Mouse (Mus musculus) thymus, adult 2 months (tissue): ENCODE data around the gene Mgp. TPM values are rescaled to one million over a fixed set of nuclear protein-coding genes. Genes with fewer than 3 reads are reported as not detected.

Experiments used
- DNase-seq: peaks from one replicate; pipeline ENCODE4 v3.0.0; 2021
- H3K27ac ChIP-seq: fragments of 200-500 bp; 2 replicates; pipeline ENCODE4 v1.5.1; 2012; ENCODE audit warnings: low read length, control low read depth; ENCODE audit not compliant: control insufficient read depth, insufficient read depth
- H3K27me3 ChIP-seq: fragments of 200-500 bp; 2 replicates; pipeline ENCODE4 v1.6.1; 2012; ENCODE audit warnings: mild to moderate bottlenecking, low read length, moderate library complexity, mixed read lengths; ENCODE audit not compliant: control insufficient read depth, insufficient read depth
- H3K36me3 ChIP-seq: fragments of 200-500 bp; 2 replicates; pipeline ENCODE4 v1.6.1; 2012; ENCODE audit warnings: mild to moderate bottlenecking, low read length, moderate library complexity; ENCODE audit not compliant: control insufficient read depth, insufficient read depth
- H3K4me1 ChIP-seq: fragments of 200-500 bp; replicated peaks from 2 replicates; pipeline ENCODE4 v1.6.1; 2012; ENCODE audit warnings: low read length; ENCODE audit not compliant: control insufficient read depth, insufficient read depth
- H3K4me3 ChIP-seq: fragments of 200-500 bp; 2 replicates; pipeline ENCODE4 v1.5.1; 2012; ENCODE audit warnings: mild to moderate bottlenecking, low read length, control low read depth, moderate library complexity; ENCODE audit not compliant: control insufficient read depth, insufficient read depth
- CTCF ChIP-seq: fragments of 200-500 bp; IDR thresholded peaks from 2 replicates; pipeline ENCODE4 v1.5.1; 2012; ENCODE audit warnings: mild to moderate bottlenecking, control low read depth, low read length, moderate library complexity, borderline replicate concordance; ENCODE audit not compliant: control insufficient read depth, poor library complexity, insufficient read depth; ENCODE audit errors: extremely low read depth
- POLR2A ChIP-seq: fragments of 200-500 bp; IDR thresholded peaks from 2 replicates; pipeline ENCODE4 v1.6.1; 2012; ENCODE audit warnings: mild to moderate bottlenecking, low read length, control low read depth, moderate library complexity; ENCODE audit not compliant: control insufficient read depth, poor library complexity, insufficient read depth; ENCODE audit errors: extremely low read depth
- WGBS: fragments of 180-500 bp; shearing (Covaris S2); methylation state at CpG from one replicate; pipeline ENCODE4 v1.1.7; 2018; 5-methylcytosine and 5-hydroxymethylcytosine counted together
- polyA plus RNA-seq: library from polyadenylated mRNA; depleted of rRNA; stranded (reverse); fragments of >200 nt; gene quantifications from 2 replicates; pipeline ENCODE4 v1.2.3, GENCODE M21; 2012

Mgp gene
- polyA plus RNA-seq, 1 experiment = 274 TPM

GRCm38 (mm10) chr6:136848399-136848798, 27.2 kb downstream of the Mgp start:
- 96% methylated on average over 8 of the region's 8 CpGs for WGBS
- no peak for DNase-seq
- Histone ChIP-seq H3K27me3 (no peaks in the 10 kb centered on the region), H3K4me3 (no peak overlapping the region), H3K4me1 (peaks cover 24% of the 10 kb centered on the region), H3K27ac (no peak overlapping the region), H3K36me3 (no peaks in the 10 kb centered on the region)
- no peak for TF ChIP-seq POLR2A
- TF ChIP-seq CTCF = no peak

DNA sequence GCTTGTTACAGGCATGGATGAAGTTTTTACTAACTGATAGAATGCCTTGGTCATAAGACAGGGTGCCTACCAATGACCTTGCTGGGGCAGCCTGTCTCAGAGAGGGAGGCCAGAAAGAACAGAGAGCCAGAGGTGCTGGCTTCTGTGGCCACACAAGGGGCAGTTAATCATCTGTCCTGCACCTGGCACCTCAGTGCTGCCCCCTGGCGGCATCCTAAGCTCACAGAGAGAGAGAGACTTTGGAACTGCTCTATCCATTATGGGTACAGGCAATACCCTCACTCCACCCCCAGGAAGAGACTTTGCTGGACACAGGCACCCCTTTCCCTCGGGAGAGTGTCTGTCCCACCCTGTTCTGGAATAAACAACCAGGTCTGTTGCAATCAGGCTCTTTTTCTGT, 27.8 kb downstream of the Mgp start:
- no peaks in the 10 kb centered on the region for H3K27me3 ChIP-seq
- TF ChIP-seq POLR2A (no peak), CTCF (peak; percentile 84; the same call in 1 of the 2 replicates)
- H3K27ac ChIP-seq = no peak overlapping the region
- H3K4me1 ChIP-seq = peaks cover 22% of the 10 kb centered on the region
- DNase-seq = peak; percentile 63
- 39% methylated on average over 2 of the region's 2 CpGs for WGBS
- no peak overlapping the region for H3K4me3 ChIP-seq
- no peaks in the 10 kb centered on the region for H3K36me3 ChIP-seq

GRCm38 (mm10) chr6:136847267-136847666, 28.4 kb downstream of the Mgp start:
- H3K36me3 ChIP-seq = no peaks in the 10 kb centered on the region
- no peak overlapping the region for H3K27ac ChIP-seq
- TF ChIP-seq POLR2A (no peak), CTCF (no peak)
- DNase-seq = no peak
- H3K27me3 ChIP-seq = no peaks in the 10 kb centered on the region
- 98% methylated on average over 3 of the region's 3 CpGs for WGBS
- H3K4me1 ChIP-seq = peaks cover 17% of the 10 kb centered on the region
- no peak overlapping the region for H3K4me3 ChIP-seq

DNA sequence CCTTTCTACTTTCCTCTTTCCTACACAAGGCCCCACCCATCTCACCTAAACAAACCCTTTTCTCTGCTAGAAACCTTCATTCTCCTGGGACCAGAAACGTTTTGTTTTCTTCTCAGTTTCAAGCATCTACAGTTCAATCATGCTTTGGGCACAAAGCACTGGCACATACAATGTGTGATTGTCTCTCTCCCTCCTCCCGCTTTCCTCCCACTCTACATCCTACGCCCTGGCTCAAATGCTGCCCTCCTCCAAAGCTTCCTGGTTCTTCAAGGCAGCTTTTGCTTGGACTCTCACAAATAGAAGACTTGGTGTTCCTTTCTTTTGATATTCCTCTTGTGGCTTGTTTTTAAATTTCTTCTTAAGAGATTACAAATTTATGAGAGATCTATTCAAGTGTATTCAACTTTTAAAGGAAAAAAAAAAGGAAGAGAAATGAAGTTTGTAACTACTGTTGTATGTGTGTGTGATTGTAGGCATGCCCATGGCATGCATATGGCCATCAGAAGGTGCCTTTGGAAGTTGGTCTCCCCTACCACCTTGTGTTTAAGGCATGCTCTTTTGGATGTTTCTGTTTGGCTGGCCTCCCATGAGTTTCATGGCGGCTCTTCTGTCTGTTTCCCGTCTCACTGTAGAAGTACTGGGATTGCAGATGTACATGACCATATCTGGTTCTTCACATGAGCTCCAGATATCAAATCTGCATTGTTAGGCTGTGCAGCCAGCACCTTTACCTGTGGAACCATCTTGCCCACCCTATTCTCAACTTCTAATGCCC, 29.7 kb downstream of the Mgp start:
- no peak for TF ChIP-seq CTCF
- TF ChIP-seq POLR2A = no peak
- Histone ChIP-seq H3K4me1 (peaks cover 11% of the 10 kb centered on the region), H3K27me3 (no peaks in the 10 kb centered on the region), H3K36me3 (no peaks in the 10 kb centered on the region), H3K4me3 (no peak overlapping the region), H3K27ac (no peak overlapping the region)
- WGBS = 93% methylated on average over 5 of the region's 5 CpGs
- DNase-seq = no peak

DNA sequence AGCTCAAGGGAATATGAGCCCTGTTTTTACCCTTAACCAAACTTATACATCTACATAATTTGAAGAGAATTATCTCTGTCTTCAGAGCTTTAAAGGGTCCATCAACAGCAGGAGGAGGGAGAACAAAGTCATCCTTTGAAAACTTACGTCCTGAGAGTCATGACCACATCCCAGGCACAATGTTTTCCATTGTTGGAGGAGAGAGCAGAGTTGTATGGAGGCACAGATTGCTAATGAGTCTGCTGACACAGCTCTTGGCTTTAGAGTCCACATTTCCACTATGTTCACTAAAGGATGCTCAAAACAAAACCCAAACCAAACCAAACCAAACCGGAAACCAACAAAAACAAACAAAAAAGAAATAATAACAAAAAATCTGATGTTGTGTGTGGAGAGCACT, 30.7 kb downstream of the Mgp start:
- no peak for DNase-seq
- Histone ChIP-seq H3K4me3 (no peak overlapping the region), H3K4me1 (peaks cover 5% of the 10 kb centered on the region), H3K27ac (no peak overlapping the region), H3K27me3 (no peaks in the 10 kb centered on the region), H3K36me3 (no peaks in the 10 kb centered on the region)
- TF ChIP-seq CTCF = no peak
- TF ChIP-seq POLR2A = no peak
- WGBS = 96% methylated on average over 2 of the region's 2 CpGs

DNA sequence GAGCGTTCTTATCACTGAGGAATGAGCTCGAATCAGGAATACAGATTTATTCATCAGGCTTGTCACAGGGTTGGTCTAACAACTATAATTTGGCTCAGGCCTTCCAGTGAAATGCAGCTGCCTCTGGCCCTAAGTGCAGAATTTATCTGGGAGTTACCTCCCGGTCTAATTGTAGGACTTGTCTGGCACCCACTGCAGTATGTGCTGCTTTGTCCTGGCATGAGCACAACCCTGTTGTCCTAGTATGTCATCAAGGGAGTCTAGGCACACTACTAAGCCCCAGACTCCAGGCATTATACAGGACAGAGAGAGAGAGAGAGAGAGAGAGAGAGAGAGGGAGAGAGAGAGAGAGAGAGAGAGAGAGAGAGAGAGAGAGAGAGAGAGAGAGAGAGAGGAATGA, 38.3 kb downstream of the Mgp start:
- WGBS = 93% methylated on average over 3 of the region's 3 CpGs
- Histone ChIP-seq H3K4me1 (0 out of 2 replicates have a peak, but pooled peaks cover 2% of the 10 kb centered on the region), H3K27me3 (no peaks in the 10 kb centered on the region), H3K4me3 (no peak overlapping the region), H3K27ac (no peak overlapping the region), H3K36me3 (no peaks in the 10 kb centered on the region)
- TF ChIP-seq POLR2A (no peak), CTCF (no peak)
- no peak for DNase-seq

DNA sequence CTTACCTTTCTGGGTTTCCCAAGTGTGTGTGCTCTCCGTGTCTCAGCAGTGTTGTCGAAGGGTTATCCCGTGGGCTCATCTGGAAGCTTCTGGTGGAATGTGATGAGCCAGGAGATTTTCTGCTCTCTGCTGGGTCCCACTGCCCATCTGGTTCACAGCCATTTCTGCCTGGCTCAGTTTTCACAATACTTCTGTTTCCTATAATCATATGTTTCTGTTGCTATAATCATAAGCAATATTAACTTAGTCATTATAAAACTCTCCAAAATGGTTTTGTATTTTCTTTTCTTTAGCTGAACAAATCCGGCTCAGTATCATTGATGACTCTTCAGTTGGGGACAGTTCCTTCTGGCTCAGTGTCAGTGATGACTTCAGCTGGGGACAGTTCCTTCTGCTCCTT, 40.3 kb downstream of the Mgp start, which contains the start of gene Smco3:
Smco3 (minus strand) TSS at position 101 of the 400 bp plus-strand sequence.
- 90% methylated on average over 4 of the region's 4 CpGs for WGBS
- TF ChIP-seq CTCF (no peak), POLR2A (no peak)
- no peak within 1 kb of the TSS for H3K27ac ChIP-seq
- H3K36me3 ChIP-seq = no peaks in the 10 kb centered on the region
- H3K4me3 ChIP-seq = no peak within 1 kb of the TSS
- no peaks in the 10 kb centered on the region for H3K27me3 ChIP-seq
- no peak for DNase-seq
- peaks cover 15% of the 10 kb centered on the region for H3K4me1 ChIP-seq
